Mouse (Mus musculus): ENCODE results near the gene Shroom3.

Shroom3 gene

GRCm38 (mm10) chr5:92935883-92936282 is 252.6 kb downstream of the Shroom3 start:
- DNase-seq (ENCODE audit: low spot score) = no peak

- no peak for DNase-seq (ENCODE audit: low spot score)
Observed at GRCm38 (mm10) chr5:92937701-92938100, 254.5 kb downstream of the Shroom3 start.

GRCm38 (mm10) chr5:92939246-92939995 is 256.2 kb downstream of the Shroom3 start:
- no peak for DNase-seq (ENCODE audit: low spot score)

GRCm38 (mm10) chr5:92942166-92942565 is 258.9 kb downstream of the Shroom3 start:
- no peak for DNase-seq (ENCODE audit: low spot score)

- DNase-seq (ENCODE audit: low spot score) = no peak
Observed at GRCm38 (mm10) chr5:92942577-92942976, 259.3 kb downstream of the Shroom3 start.

- DNase-seq (ENCODE audit: low spot score) = no peak
Observed at GRCm38 (mm10) chr5:92944867-92945266, 261.6 kb downstream of the Shroom3 start.

GRCm38 (mm10) chr5:92948972-92949745 is 265.9 kb downstream of the Shroom3 start:
- DNase-seq (ENCODE audit: low spot score) = no peak

GRCm38 (mm10) chr5:92950583-92950982 is 267.3 kb downstream of the Shroom3 start:
- no peak for DNase-seq (ENCODE audit: low spot score)

- DNase-seq (ENCODE audit: low spot score) = no peak
Observed at GRCm38 (mm10) chr5:92951079-92951478, 267.8 kb downstream of the Shroom3 start.

GRCm38 (mm10) chr5:92953865-92954264 is 270.6 kb downstream of the Shroom3 start:
- DNase-seq (ENCODE audit: low spot score) = no peak

GRCm38 (mm10) chr5:92954323-92954722 is 271.1 kb downstream of the Shroom3 start:
- peak; percentile 73 for DNase-seq (ENCODE audit: low spot score)

- DNase-seq (ENCODE audit: low spot score) = no peak
Observed at GRCm38 (mm10) chr5:92954827-92955475, 271.7 kb downstream of the Shroom3 start.

GRCm38 (mm10) chr5:92959287-92959686 is 276.1 kb downstream of the Shroom3 start:
- no peak for DNase-seq (ENCODE audit: low spot score)

- DNase-seq (ENCODE audit: low spot score) = no peak
Observed at GRCm38 (mm10) chr5:92959708-92960107, 276.5 kb downstream of the Shroom3 start.

GRCm38 (mm10) chr5:92961353-92961752 is 278.1 kb downstream of the Shroom3 start:
- DNase-seq (ENCODE audit: low spot score) = no peak

GRCm38 (mm10) chr5:92961770-92962231 is 278.6 kb downstream of the Shroom3 start:
- no peak for DNase-seq (ENCODE audit: low spot score)

- DNase-seq (ENCODE audit: low spot score) = no peak
Observed at GRCm38 (mm10) chr5:92964691-92965090, 281.5 kb downstream of the Shroom3 start.

- DNase-seq (ENCODE audit: low spot score) = no peak
Observed at GRCm38 (mm10) chr5:92967143-92967542, 283.9 kb downstream of the Shroom3 start.

GRCm38 (mm10) chr5:92967906-92968305 is 284.7 kb downstream of the Shroom3 start:
- no peak for DNase-seq (ENCODE audit: low spot score)

GRCm38 (mm10) chr5:92969443-92969842 is 286.2 kb downstream of the Shroom3 start:
- DNase-seq (ENCODE audit: low spot score) = no peak

GRCm38 (mm10) chr5:92969926-92970325 is 286.7 kb downstream of the Shroom3 start:
- DNase-seq (ENCODE audit: low spot score) = no peak

- no peak for DNase-seq (ENCODE audit: low spot score)
Observed at GRCm38 (mm10) chr5:92970480-92970879, 287.2 kb downstream of the Shroom3 start.

- DNase-seq (ENCODE audit: low spot score) = no peak
Observed at GRCm38 (mm10) chr5:92980393-92980792, 297.2 kb downstream of the Shroom3 start.

Measured in left cerebral cortex, adult 11 months (tissue).